Mouse (Mus musculus): ENCODE data around the gene Sipa1l2. TPM values are rescaled to one million over a fixed set of nuclear protein-coding genes. Genes with fewer than 3 reads are reported as not detected.
A peak's percentile ranks its signal among the peaks of the same experiment; 100 is the strongest.

The Sipa1l2 gene
- total and polyA plus RNA-seq, 3 experiments: 0.05 TPM; not detected in 2

- DNase-seq (ENCODE audit: low spot score) (no peak), ATAC-seq (ENCODE audit: extremely low read depth, insufficient number of reproducible peaks, low FRiP score, poor library complexity, severe bottlenecking) (0 out of 2 replicates have a peak, but pooled peaks have one; percentile 1)
- TF ChIP-seq POLR2AphosphoS5 (IDR thresholded peaks at IDR 0.05; ENCODE audit: insufficient replicate concordance, low read depth, low read length) (no peak), GATA1 (IDR thresholded peaks at IDR 0.05; ENCODE audit: borderline replicate concordance, low read length) (no peak), GATA2 (IDR thresholded peaks at IDR 0.05; ENCODE audit: borderline replicate concordance, low read depth, low read length) (no peak), CTCF (IDR thresholded peaks at IDR 0.05; ENCODE audit: low read depth, low read length) (no peak), TAL1 (conservative IDR thresholded peaks at IDR 0.05; ENCODE audit: low read depth, low read length) (no peak)
- Histone ChIP-seq H3K27me3 (ENCODE audit: insufficient read depth, low read length) (no peaks in the 10 kb centered on the region), H3K36me3 (replicated peaks) (no peaks in the 10 kb centered on the region), H3K4me3 (ENCODE audit: low read depth, low read length) (no peak overlapping the region), H3K9me3 (replicated peaks) (peaks cover 74% of the 10 kb centered on the region), H3K4me1 (ENCODE audit: insufficient read depth, low read depth, low read length) (no peaks in the 10 kb centered on the region)
These were observed 180.3 kb downstream of the Sipa1l2 start for GRCm38 (mm10) chr8:125389280-125389679.

DNA sequence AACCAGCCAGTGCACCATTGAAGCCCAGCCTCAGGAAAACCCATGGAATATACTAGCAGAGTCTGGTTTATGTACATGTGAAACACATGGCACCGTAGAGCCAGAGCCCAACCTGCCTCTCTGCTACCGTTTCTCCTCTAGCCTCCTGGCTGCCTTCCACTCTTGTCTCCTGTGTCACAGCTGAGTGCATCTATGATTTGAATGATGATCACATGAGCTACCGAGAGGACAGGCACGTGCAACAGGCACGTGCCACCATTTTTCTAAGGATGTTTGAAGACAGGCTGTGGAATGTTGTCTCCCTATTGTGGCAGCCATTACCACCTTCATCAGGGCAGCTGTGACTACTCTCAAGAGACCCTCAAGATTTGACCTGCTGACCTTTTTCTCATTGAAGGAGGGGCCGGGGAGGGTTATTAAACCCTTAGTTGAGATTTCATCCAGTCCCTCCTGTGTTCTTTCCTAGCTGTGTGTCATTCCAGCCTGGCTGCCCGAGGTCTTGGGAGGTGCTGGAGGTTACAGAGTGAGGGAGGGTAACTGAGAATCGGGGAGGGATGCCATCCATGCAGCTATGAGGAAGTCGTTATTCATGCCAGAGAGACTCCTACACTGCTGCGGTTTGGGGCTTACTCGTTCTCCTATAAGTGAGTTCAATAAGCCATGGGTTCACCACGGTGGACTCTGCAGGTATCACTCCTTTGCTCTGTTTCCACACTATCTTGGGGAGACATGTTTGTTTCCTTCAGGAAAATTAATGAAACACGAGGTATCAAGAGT, 181.0 kb downstream of the Sipa1l2 start:
- Histone ChIP-seq H3K27me3 (ENCODE audit: insufficient read depth, low read length) (no peaks in the 10 kb centered on the region), H3K9me3 (replicated peaks) (peaks cover 79% of the 10 kb centered on the region), H3K4me1 (ENCODE audit: insufficient read depth, low read depth, low read length) (no peaks in the 10 kb centered on the region), H3K4me3 (ENCODE audit: low read depth, low read length) (no peak overlapping the region), H3K36me3 (replicated peaks) (no peaks in the 10 kb centered on the region)
- TF ChIP-seq GATA1 (IDR thresholded peaks at IDR 0.05; ENCODE audit: borderline replicate concordance, low read length): no peak
- TF ChIP-seq POLR2AphosphoS5 (IDR thresholded peaks at IDR 0.05; ENCODE audit: insufficient replicate concordance, low read depth, low read length): no peak
- no peak for TF ChIP-seq GATA2 (IDR thresholded peaks at IDR 0.05; ENCODE audit: borderline replicate concordance, low read depth, low read length)
- no peak for ATAC-seq (ENCODE audit: extremely low read depth, insufficient number of reproducible peaks, low FRiP score, poor library complexity, severe bottlenecking)
- no peak for DNase-seq (ENCODE audit: low spot score)

DNA sequence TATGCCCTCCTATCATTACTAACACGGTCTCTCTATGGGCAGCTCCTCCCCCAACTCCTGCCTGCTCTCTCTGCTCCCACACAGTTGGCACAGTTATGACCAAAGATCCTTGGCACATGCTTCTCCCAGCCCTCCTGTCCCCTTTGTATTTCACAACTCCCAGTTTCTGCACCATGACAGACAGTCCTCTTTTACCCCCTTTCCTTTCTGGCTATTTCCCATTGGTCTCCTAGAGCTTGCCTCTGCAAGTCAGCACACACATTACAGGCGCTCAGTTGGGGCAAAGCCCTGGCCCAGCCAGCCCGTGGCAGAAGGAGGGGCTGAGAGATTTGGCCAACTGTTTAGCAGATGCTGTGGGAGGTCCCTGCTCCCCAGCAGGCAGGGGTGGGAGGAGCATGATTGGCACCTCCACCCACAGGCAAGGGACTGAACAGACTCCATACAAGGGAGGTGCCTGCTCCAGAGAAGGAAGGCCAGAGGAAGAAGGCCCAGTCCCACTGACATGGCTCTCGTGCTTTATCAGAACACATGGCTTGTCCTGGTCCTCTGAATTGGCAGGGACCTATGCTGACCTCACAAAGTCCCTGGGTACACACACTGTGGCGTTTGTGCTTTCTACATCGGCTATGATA, 184.0 kb downstream of the Sipa1l2 start:
- TF ChIP-seq POLR2AphosphoS5 (IDR thresholded peaks at IDR 0.05; ENCODE audit: insufficient replicate concordance, low read depth, low read length) (no peak), TAL1 (conservative IDR thresholded peaks at IDR 0.05; ENCODE audit: low read depth, low read length) (no peak), CTCF (IDR thresholded peaks at IDR 0.05; ENCODE audit: low read depth, low read length) (no peak), GATA1 (IDR thresholded peaks at IDR 0.05; ENCODE audit: borderline replicate concordance, low read length) (no peak), GATA2 (IDR thresholded peaks at IDR 0.05; ENCODE audit: borderline replicate concordance, low read depth, low read length) (no peak)

GRCm38 (mm10) chr8:125384551-125385183, 184.9 kb downstream of the Sipa1l2 start:
- ATAC-seq (ENCODE audit: extremely low read depth, insufficient number of reproducible peaks, low FRiP score, poor library complexity, severe bottlenecking): no peak
- Histone ChIP-seq H3K27me3 (ENCODE audit: insufficient read depth, low read length) (no peaks in the 10 kb centered on the region), H3K4me1 (ENCODE audit: insufficient read depth, low read depth, low read length) (no peaks in the 10 kb centered on the region), H3K36me3 (replicated peaks) (no peaks in the 10 kb centered on the region), H3K4me3 (ENCODE audit: low read depth, low read length) (no peak overlapping the region), H3K9me3 (replicated peaks) (peaks cover 84% of the 10 kb centered on the region)
- TF ChIP-seq GATA1 (IDR thresholded peaks at IDR 0.05; ENCODE audit: borderline replicate concordance, low read length): no peak
- no peak for DNase-seq (ENCODE audit: low spot score)

More for the DNA sequence above, 184.0 kb downstream of the Sipa1l2 start:
- Histone ChIP-seq H3K36me3 (replicated peaks) (no peaks in the 10 kb centered on the region), H3K27me3 (ENCODE audit: insufficient read depth, low read length) (no peaks in the 10 kb centered on the region), H3K4me1 (ENCODE audit: insufficient read depth, low read depth, low read length) (no peaks in the 10 kb centered on the region), H3K4me3 (ENCODE audit: low read depth, low read length) (no peak overlapping the region), H3K9me3 (replicated peaks) (peaks cover 93% of the 10 kb centered on the region)
- ATAC-seq (ENCODE audit: extremely low read depth, insufficient number of reproducible peaks, low FRiP score, poor library complexity, severe bottlenecking) (no peak), DNase-seq (ENCODE audit: low spot score) (no peak)

- H3K27me3 ChIP-seq (ENCODE audit: insufficient read depth, low read length): no peaks in the 10 kb centered on the region
- DNase-seq (ENCODE audit: low spot score) (no peak), ATAC-seq (ENCODE audit: extremely low read depth, insufficient number of reproducible peaks, low FRiP score, poor library complexity, severe bottlenecking) (no peak)
- H3K9me3 ChIP-seq (replicated peaks): peaks cover 84% of the 10 kb centered on the region
- H3K4me1 ChIP-seq (ENCODE audit: insufficient read depth, low read depth, low read length): no peaks in the 10 kb centered on the region
- no peak for TF ChIP-seq TAL1 (conservative IDR thresholded peaks at IDR 0.05; ENCODE audit: low read depth, low read length)
- no peak overlapping the region for H3K4me3 ChIP-seq (ENCODE audit: low read depth, low read length)
- H3K36me3 ChIP-seq (replicated peaks): no peaks in the 10 kb centered on the region
These were observed 187.9 kb downstream of the Sipa1l2 start for GRCm38 (mm10) chr8:125381674-125382073.

GRCm38 (mm10) chr8:125379939-125380338, 189.7 kb downstream of the Sipa1l2 start:
- Histone ChIP-seq H3K4me1 (ENCODE audit: insufficient read depth, low read depth, low read length) (no peaks in the 10 kb centered on the region), H3K36me3 (replicated peaks) (no peaks in the 10 kb centered on the region), H3K27me3 (ENCODE audit: insufficient read depth, low read length) (no peaks in the 10 kb centered on the region), H3K4me3 (ENCODE audit: low read depth, low read length) (no peak overlapping the region), H3K9me3 (replicated peaks) (peaks cover 80% of the 10 kb centered on the region)
- ATAC-seq (ENCODE audit: extremely low read depth, insufficient number of reproducible peaks, low FRiP score, poor library complexity, severe bottlenecking) (no peak), DNase-seq (ENCODE audit: low spot score) (no peak)
- no peak for TF ChIP-seq TAL1 (conservative IDR thresholded peaks at IDR 0.05; ENCODE audit: low read depth, low read length)
- TF ChIP-seq GATA2 (IDR thresholded peaks at IDR 0.05; ENCODE audit: borderline replicate concordance, low read depth, low read length): no peak
- no peak for TF ChIP-seq POLR2AphosphoS5 (IDR thresholded peaks at IDR 0.05; ENCODE audit: insufficient replicate concordance, low read depth, low read length)
- TF ChIP-seq CTCF (IDR thresholded peaks at IDR 0.05; ENCODE audit: low read depth, low read length): no peak
- TF ChIP-seq GATA1 (IDR thresholded peaks at IDR 0.05; ENCODE audit: borderline replicate concordance, low read length): no peak
